Mouse (Mus musculus) lung, adult 2 months (tissue): ENCODE results near the gene Arhgdib. TPM values are rescaled to one million over a fixed set of nuclear protein-coding genes. Genes with fewer than 3 reads are reported as not detected.
"Not testable (repeated sequence)": the region's sequence is repeated elsewhere in the genome, so short reads cannot be mapped to it uniquely, and the experiment has no call there.

Source experiments
- DNase-seq: peaks from one replicate; pipeline ENCODE4 v3.0.0; 2022
- H3K4me1 ChIP-seq: fragments of 200-500 bp; 2 replicates; pipeline ENCODE4 v1.6.1; 2011; ENCODE audit warnings: low read length; ENCODE audit not compliant: control insufficient read depth, insufficient read depth
- H3K4me3 ChIP-seq: fragments of 200-500 bp; replicated peaks from 2 replicates; pipeline ENCODE3; 2011; ENCODE audit warnings: low read depth, mild to moderate bottlenecking, control low read depth, low read length; ENCODE audit errors: extremely low read depth
- CTCF ChIP-seq: fragments of 200-500 bp; IDR thresholded peaks from 2 replicates; pipeline ENCODE4 v1.5.1; 2011; ENCODE audit warnings: mild to moderate bottlenecking, low read length, control low read depth; ENCODE audit not compliant: insufficient read depth
- POLR2A ChIP-seq: fragments of 200-500 bp; IDR thresholded peaks from 2 replicates; pipeline ENCODE4 v1.6.1; 2011; ENCODE audit warnings: low read depth, mild to moderate bottlenecking, control low read depth, low read length, borderline replicate concordance; ENCODE audit errors: extremely low read depth
- WGBS: fragments of 180-500 bp; shearing (Covaris S2); methylation state at CpG from one replicate; pipeline ENCODE4 v1.1.7; 2018; 5-methylcytosine and 5-hydroxymethylcytosine counted together
- polyA plus RNA-seq: library from polyadenylated mRNA; depleted of rRNA; stranded (reverse); fragments of >200 nt; gene quantifications from 2 replicates; pipeline ENCODE4 v1.2.3, GENCODE M21; 2012

Arhgdib gene
- polyA plus RNA-seq, 1 experiment: 82.9 TPM

DNA sequence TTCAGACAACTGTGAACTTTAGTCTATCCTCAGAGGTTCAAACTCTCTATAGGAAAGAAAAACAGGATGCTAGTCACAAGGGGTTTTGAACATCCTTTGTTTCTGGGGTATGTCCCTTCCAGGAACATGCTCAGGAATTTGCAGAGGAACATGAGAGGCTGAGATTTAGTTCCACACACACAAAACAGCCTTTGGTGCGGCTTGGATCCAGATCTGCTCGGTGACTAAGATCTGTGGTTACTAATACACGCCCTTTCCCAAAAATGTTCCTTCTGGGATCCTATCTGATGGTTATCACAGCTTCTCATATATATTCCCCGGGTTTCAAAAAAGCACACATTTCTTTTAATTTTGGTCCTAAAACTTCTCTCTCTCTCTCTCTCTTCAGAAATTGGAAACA is 43.9 kb downstream of the Arhgdib start:
- TF ChIP-seq POLR2A (no peak), CTCF (no peak)
- 48% methylated on average over 4 of the region's 4 CpGs for WGBS
- DNase-seq: no peak
- Histone ChIP-seq H3K4me3 (no peak overlapping the region), H3K4me1 (peaks cover 7% of the 10 kb centered on the region; the same call in 1 of the 2 replicates)

DNA sequence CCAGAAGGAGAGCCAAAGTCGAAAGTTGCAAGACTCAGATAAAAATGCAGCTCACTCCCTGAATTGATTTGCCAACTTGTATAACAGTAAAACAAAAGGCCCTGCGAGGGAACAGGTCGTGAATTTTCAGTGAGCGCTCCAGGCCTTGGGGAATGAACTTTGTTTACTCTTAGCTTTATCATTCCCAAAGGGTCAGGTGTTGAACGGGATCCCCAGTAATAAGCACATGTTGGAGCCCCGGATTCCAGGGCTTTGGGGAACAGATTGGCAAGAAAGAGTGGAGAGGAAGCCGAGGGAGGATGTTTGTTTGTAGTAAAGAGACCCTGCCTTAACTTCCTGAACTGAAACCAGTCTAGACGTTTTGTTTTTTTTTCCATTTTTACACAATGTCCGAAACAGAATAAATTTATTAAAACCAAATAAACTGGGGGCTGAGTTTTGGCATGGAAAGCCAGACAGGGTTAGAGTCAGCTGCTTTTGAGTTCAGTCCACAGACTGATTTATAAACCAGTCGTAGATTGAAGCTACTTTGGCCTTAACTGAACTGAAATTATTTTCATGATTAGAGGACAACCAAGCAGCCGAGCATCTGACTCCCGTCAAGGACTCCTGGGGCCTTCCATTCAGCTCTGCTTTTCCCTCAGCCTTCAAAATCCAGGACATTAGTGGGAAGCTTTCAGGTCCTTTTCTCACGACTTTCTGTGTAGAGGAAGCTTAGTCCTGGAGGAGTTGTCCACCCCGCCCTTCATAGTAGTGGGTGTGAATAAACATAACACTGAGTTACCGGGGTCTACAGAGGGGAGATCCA is 47.0 kb downstream of the Arhgdib start:
- no peak for DNase-seq

DNA sequence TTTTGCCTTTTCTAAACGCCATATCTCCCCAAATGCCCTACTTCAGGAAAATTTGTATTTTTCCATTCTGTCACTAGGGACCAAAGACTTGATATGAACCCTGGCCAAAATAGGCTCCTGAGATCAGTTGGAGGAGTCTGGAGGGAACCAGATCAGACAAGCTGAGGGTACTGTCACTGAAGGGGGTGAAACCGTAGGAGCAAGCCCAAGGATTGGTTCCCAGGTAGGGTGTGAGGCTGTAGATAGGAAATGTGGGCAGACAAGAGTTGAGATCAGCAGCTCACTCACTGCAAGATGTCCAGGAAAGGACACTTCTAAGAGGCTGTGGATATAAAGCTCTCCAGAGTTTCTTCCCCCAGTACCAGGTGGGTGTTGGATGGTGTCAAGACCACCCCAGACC is 49.7 kb downstream of the Arhgdib start:
- TF ChIP-seq CTCF: no peak
- TF ChIP-seq POLR2A: no peak
- 72% methylated on average over 2 of the region's 2 CpGs for WGBS
- DNase-seq: no peak
- H3K4me1 ChIP-seq: peaks cover 12% of the 10 kb centered on the region; the same call in 1 of the 2 replicates
- no peak overlapping the region for H3K4me3 ChIP-seq

More for the DNA sequence above, 47.0 kb downstream of the Arhgdib start:
- Histone ChIP-seq H3K4me1 (peaks cover 7% of the 10 kb centered on the region; the same call in 1 of the 2 replicates), H3K4me3 (no peak overlapping the region)
- WGBS: 27% methylated on average over 15 of the region's 15 CpGs
- TF ChIP-seq CTCF: no peak
- no peak for TF ChIP-seq POLR2A

DNA sequence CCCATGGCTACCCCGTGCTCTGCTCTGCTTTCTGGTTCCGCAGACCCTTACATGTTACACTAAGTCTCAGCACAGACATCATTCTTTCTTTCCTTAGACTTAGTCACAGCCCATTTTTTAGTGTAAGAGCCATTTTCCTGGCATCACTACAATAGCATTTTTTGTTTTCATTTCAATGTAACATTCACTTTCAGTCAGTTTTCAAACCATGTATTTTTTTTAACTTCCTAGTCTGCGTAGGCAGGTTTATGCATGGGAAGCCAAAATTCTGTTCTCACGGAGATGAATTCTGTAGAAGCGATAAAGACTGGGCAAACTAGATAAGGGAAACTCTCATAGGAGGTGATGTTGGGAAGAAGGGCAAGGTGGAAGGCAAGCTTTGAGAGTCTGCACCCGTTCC is 52.1 kb downstream of the Arhgdib start:
- no peak for TF ChIP-seq POLR2A
- no peak for TF ChIP-seq CTCF
- peaks cover 7% of the 10 kb centered on the region; the same call in 1 of the 2 replicates for H3K4me1 ChIP-seq
- no peak for DNase-seq
- WGBS: 69% methylated on average over 6 of the region's 6 CpGs
- H3K4me3 ChIP-seq: no peak overlapping the region

DNA sequence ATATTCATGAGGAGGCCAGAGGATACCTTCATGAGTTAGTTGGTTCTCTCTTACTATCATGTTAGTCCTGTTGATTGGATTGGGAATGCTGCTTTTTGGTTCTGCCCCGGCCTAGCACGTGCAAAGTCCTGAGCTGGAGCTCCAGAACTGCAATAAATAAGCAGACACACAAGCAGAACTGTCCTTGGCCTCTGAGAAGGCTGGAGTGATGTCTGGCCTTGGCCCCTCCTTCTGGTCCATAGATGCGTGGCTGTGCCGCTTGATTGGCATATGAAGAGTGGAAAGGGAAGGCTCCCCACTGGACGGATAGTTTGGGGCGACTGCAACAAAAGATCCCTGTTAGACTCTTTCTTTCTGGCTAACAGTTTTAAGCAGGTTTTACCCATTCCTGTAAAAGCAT is 52.6 kb downstream of the Arhgdib start:
- WGBS: 87% methylated on average over 6 of the region's 6 CpGs
- Histone ChIP-seq H3K4me1 (peaks cover 7% of the 10 kb centered on the region; the same call in 1 of the 2 replicates), H3K4me3 (no peak overlapping the region)
- TF ChIP-seq CTCF: no peak
- TF ChIP-seq POLR2A: no peak
- no peak for DNase-seq

DNA sequence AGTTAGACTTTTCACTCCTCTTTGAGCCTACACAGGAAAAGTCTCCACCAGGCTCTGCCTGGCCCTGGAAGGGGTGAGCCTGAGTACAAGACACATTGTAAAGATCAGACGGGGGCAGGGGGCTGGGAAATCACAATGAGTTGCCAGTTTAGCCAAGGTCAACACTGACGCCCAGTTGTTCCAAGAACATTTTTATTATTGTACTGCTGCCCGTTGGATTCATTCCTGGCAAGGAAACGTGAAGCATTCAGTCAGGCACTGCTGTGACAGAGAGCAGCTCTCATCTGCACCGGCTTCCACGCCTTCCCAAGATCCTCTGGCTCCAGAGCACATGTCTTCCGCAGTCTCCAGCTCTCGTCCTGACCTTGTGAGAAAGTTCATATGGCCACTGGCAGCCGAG is 53.8 kb downstream of the Arhgdib start:
- H3K4me1 ChIP-seq: peaks cover 7% of the 10 kb centered on the region; the same call in 1 of the 2 replicates
- no peak for DNase-seq
- 36% methylated on average over 9 of the region's 9 CpGs for WGBS
- H3K4me3 ChIP-seq: no peak overlapping the region
- no peak for TF ChIP-seq CTCF
- no peak for TF ChIP-seq POLR2A

DNA sequence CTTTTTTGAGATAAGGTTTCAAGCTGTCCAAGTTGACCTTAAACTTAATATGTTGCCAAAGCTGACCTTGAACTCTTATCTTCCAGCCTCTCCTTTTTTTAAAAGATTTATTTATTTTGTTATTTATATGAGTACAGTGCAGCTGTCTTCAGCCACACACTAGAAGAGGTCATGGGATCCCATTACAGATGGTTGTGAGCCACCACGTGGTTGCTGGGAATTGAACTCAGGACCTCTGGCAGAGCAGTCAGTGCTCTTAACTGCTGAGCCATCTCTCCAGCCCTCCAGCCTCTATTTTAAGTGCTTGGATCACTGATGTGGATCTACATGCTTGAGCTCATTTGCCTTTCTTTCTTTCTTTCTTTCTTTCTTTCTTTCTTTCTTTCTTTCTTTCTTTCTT is 56.9 kb downstream of the Arhgdib start:
- DNase-seq, H3K4me3 ChIP-seq, H3K4me1 ChIP-seq: not testable (repeated sequence)
- 45% methylated on average over 1 of the region's 1 CpGs for WGBS

DNA sequence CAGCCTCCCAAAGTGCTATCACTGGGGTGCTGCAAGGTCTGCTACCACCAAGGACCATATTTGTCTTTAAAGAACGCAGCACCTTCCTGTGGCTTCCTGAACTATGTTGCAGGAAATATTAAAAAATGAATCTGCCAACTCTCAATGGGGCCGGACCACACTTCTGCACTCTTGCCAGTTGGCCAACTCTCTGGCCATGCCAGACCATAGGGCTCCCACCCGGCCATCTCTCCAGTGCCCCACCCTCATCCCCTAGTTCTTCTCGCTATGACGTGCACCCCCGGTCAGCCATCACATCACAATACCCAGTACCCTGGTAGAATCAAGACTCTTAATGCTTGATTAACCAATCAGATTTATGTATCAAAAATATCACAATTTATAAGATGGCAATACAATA is 57.7 kb downstream of the Arhgdib start:
- 77% methylated on average over 6 of the region's 6 CpGs for WGBS

DNA sequence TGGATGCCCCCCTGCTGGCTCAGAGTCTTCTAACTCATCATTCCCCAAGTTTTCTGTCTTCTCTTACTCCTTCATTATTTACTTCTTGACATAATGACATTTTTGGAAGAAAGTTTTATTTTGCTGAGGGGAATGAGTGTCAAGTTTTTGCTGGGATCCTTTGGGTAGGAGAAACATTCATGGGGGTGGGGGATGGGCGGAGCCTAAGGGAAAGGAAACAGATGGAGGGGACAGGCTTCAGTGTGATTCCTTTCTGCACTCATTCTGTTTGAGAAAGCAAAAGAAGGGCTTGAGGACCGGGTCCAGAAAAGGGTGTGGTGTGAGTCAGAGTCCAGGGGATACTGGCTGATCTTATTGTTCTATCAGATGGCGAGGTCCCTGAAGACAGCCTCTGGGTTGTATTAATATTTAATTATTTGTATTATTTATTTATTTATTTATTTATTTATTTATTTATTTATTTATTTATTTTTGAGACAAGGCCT is 58.2 kb downstream of the Arhgdib start:
- 61% methylated on average over 3 of the region's 3 CpGs for WGBS
- TF ChIP-seq POLR2A (no peak), CTCF (no peak)
- no peak overlapping the region for H3K4me3 ChIP-seq
- peaks cover 5% of the 10 kb centered on the region; the same call in 1 of the 2 replicates for H3K4me1 ChIP-seq
- DNase-seq: no peak

More for the DNA sequence above, 57.7 kb downstream of the Arhgdib start:
- DNase-seq: no peak
- peaks cover 7% of the 10 kb centered on the region; the same call in 1 of the 2 replicates for H3K4me1 ChIP-seq
- TF ChIP-seq POLR2A: no peak
- no peak for TF ChIP-seq CTCF
- no peak overlapping the region for H3K4me3 ChIP-seq

DNA sequence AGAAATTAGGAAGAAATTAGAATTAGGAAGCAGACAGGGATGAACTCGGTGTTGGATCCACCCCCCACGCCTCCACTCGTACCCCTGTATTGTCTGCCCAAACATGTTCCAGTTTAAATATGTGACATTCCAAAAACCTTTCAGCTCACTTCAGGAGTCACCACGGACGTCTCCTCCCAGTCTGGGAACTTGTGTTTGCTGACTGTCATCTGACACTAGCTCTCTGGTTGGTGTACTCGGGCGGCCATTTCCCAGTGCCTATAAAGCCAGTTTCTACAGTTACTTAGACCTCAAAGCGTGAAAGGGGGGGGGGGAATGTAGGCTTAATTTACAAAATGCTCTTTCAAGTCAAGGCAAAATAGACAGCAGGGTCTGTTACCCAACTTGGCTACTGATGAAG is 60.0 kb downstream of the Arhgdib start:
- TF ChIP-seq POLR2A: no peak
- TF ChIP-seq CTCF: no peak
- H3K4me1 ChIP-seq: no peaks in the 10 kb centered on the region
- WGBS: 58% methylated on average over 8 of the region's 8 CpGs
- DNase-seq: no peak
- H3K4me3 ChIP-seq: no peak overlapping the region
